Mouse (Mus musculus): ENCODE measurements around the gene Gmnn.

The Gmnn gene

GRCm38 (mm10) chr13:24709656-24710396, 51.9 kb downstream of the Gmnn start:
- DNase-seq (ENCODE audit: low read depth, low spot score): no peak

- no peak for DNase-seq (ENCODE audit: low read depth, low spot score)
Observed at GRCm38 (mm10) chr13:24702128-24702527, 59.6 kb downstream of the Gmnn start.

Measured in brain, embryonic 18.5 days (tissue).